ENCODE assay signal across 10 mouse cellular contexts in the genomic region with DNA sequence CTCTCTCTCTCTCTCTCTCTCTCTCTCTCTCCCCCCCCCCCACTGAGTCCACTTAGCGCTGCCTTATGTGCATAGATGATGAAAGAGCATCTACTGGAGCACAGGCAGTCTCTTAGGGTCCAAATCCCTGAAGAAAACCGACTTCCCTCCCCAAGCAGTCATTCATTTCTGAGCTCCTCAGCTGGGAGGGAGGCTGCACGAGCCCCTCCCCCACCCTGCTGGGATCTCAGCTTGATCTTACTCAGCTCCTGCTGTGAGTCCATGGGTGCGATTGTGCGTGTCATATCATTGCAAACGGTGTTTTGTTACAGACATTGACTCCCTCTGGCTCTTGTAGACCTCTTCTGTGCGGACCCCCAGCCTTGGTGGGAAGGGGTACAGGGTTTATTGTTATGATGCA. TPM values are rescaled to one million over a fixed set of nuclear protein-coding genes. Genes with fewer than 3 reads are reported as not detected.
DNase-seq lines count a peak whose midpoint lies in the region; ATAC-seq lines count a peak whose summit lies in the region.
"Had no signal": no experiment of that assay in that cellular context is flagged by ENCODE, and none has a peak within 500 bp of the region (broad histone marks: within the 10 kb centered on the region; RNA-seq: fewer than 3 reads in every experiment).

No protein-coding gene starts in this region.

- no peak for ATAC-seq in heart, embryonic 14.5 days (ENCODE audit: insufficient number of reproducible peaks, insufficient read depth, low FRiP score, low read depth)
- ATAC-seq in midbrain, embryonic 14.5 days (ENCODE audit: low FRiP score, low TSS enrichment) = no peak
- no peak for ATAC-seq in megakaryocyte, adult 5-6 weeks (ENCODE audit: poor library complexity, severe bottlenecking)

- WGBS in heart, embryonic 14.5 days = 10% methylated on average over 7 of the region's 7 CpGs
- WGBS in hindbrain, embryonic 10.5 days = 8% methylated on average over 7 of the region's 7 CpGs
- 12% methylated on average over 7 of the region's 7 CpGs for WGBS in midbrain, embryonic 14.5 days

- intact Hi-C loops in heart, postnatal 14 days (cut with DNase I) = loop anchor here (5.0 kb wide), 1 partner anchor 62 kb away; no protein-coding TSS in a partner anchor
- intact Hi-C loops in heart, postnatal 36 days (cut with DNase I) = loop anchor here (2.0 kb wide), 1 partner anchor 65 kb away; no protein-coding TSS in a partner anchor

- DNase-seq in heart, postnatal 14 days = no peak
- DNase-seq in embryo, embryonic 11.5 days (ENCODE audit: low read depth, low spot score) = peak; percentile 9
- DNase-seq in hindbrain, embryonic 10.5 days (ENCODE audit: low spot score) = no peak
- DNase-seq in midbrain, embryonic 14.5 days = peak; percentile 58
- DNase-seq in adrenal gland, postnatal 25 days = no peak
- no peak for DNase-seq in heart, postnatal 36 days
- DNase-seq: liver, embryonic 13.5 days had no signal

- peak overlapping the region; percentile 50; the same call in 1 of the 2 replicates for H3K4me2 ChIP-seq in heart, embryonic 14.5 days (ENCODE audit: low read length)
- peak overlapping the region; percentile 32 for H3K4me2 ChIP-seq in midbrain, embryonic 14.5 days (ENCODE audit: low read length)
- H3K4me2 ChIP-seq: liver, embryonic 13.5 days had no signal

- H3K9ac ChIP-seq in heart, embryonic 14.5 days (ENCODE audit: low read length) = no peak overlapping the region
- no peak overlapping the region for H3K9ac ChIP-seq in midbrain, embryonic 14.5 days (replicated peaks; ENCODE audit: low read length)
- H3K9ac ChIP-seq: liver, embryonic 13.5 days had no signal

- H3K4me1 ChIP-seq in heart, embryonic 14.5 days (ENCODE audit: control insufficient read depth in 2 of 2, insufficient read depth in 2 of 2, low read length in 2 of 2) = peaks cover 23 to 24% of the 10 kb centered on the region in 2 experiments
- peaks cover 17% of the 10 kb centered on the region for H3K4me1 ChIP-seq in hindbrain, embryonic 10.5 days (replicated peaks)
- no peaks in the 10 kb centered on the region for H3K4me1 ChIP-seq in midbrain, embryonic 14.5 days (ENCODE audit: control insufficient read depth, insufficient read depth, low read length)
- H3K4me1 ChIP-seq: liver, embryonic 13.5 days had no signal

- no peak overlapping the region for H3K27ac ChIP-seq in heart, embryonic 14.5 days (replicated peaks in 1 of 2; ENCODE audit: control insufficient read depth in 1 of 2, insufficient read depth in 1 of 2, low read depth in 2 of 2, low read length in 2 of 2)
- H3K27ac ChIP-seq in hindbrain, embryonic 10.5 days = peak overlapping the region; percentile 59; the same call in 1 of the 2 replicates
- no peak overlapping the region for H3K27ac ChIP-seq in midbrain, embryonic 14.5 days (replicated peaks; ENCODE audit: low read depth, low read length)
- H3K27ac ChIP-seq: liver, embryonic 13.5 days had no signal

- H3K27me3 ChIP-seq in heart, embryonic 14.5 days (ENCODE audit: control insufficient read depth, insufficient read depth, low read length) = peaks cover 6% of the 10 kb centered on the region
- peaks cover 14% of the 10 kb centered on the region for H3K27me3 ChIP-seq in hindbrain, embryonic 10.5 days (ENCODE audit: insufficient read depth, poor library complexity, severe bottlenecking)
- no peaks in the 10 kb centered on the region for H3K27me3 ChIP-seq in midbrain, embryonic 14.5 days (ENCODE audit: control insufficient read depth, insufficient read depth, low read length)
- H3K27me3 ChIP-seq: liver, embryonic 13.5 days had no signal

- no peaks in the 10 kb centered on the region for H3K9me3 ChIP-seq in heart, embryonic 14.5 days (ENCODE audit: control insufficient read depth, low read length)
- no peaks in the 10 kb centered on the region for H3K9me3 ChIP-seq in hindbrain, embryonic 10.5 days
- H3K9me3 ChIP-seq in midbrain, embryonic 14.5 days (ENCODE audit: control insufficient read depth, low read length) = no peaks in the 10 kb centered on the region
- H3K9me3 ChIP-seq: liver, embryonic 13.5 days had no signal

- no peaks in the 10 kb centered on the region for H3K36me3 ChIP-seq in heart, embryonic 14.5 days (ENCODE audit: control insufficient read depth, insufficient read depth, low read length)
- H3K36me3 ChIP-seq in hindbrain, embryonic 10.5 days = no peaks in the 10 kb centered on the region
- H3K36me3 ChIP-seq in midbrain, embryonic 14.5 days (ENCODE audit: control insufficient read depth, insufficient read depth, low read length) = no peaks in the 10 kb centered on the region
- H3K36me3 ChIP-seq: liver, embryonic 13.5 days had no signal

- no peak overlapping the region for H3K4me3 ChIP-seq in heart, embryonic 14.5 days (ENCODE audit: control insufficient read depth in 1 of 2, insufficient read depth in 1 of 2, low read depth in 1 of 2, low read length in 2 of 2)
- peak overlapping the region; percentile 37 for H3K4me3 ChIP-seq in hindbrain, embryonic 10.5 days
- no peak overlapping the region; the same call in 1 of the 2 replicates for H3K4me3 ChIP-seq in midbrain, embryonic 14.5 days (replicated peaks; ENCODE audit: low read depth, low read length)
- H3K4me3 ChIP-seq: liver, embryonic 13.5 days; myocyte had no signal

RNA-seq across cellular contexts. Expression of gene Scnn1b, which starts 35.1 kb away (rescaled TPM):
- 0.18 TPM in 1 of 2 replicates, not detected in the other for polyA plus RNA-seq in heart, embryonic 14.5 days (2014; fragmentation: Nextera tagmentation; extraction: Ambion mirVana)
- under 1 TPM in 1 of 2 experiments, not detected in 1; 0.50 TPM for total RNA-seq in heart, postnatal 14 days (2021)
- polyA plus RNA-seq in hindbrain, embryonic 10.5 days (2016; fragmentation: Nextera tagmentation; extraction: Ambion mirVana) = 0.15 and 0.16 TPM in 2 replicates
- polyA plus RNA-seq in midbrain, embryonic 14.5 days (2014; fragmentation: Nextera tagmentation; extraction: Ambion mirVana) = 0.11 and 0.13 TPM in 2 replicates
- total RNA-seq in megakaryocyte, adult 5-6 weeks (2015) = not detected in 2 replicates
- total RNA-seq in megakaryocyte, adult 5-6 weeks (2017) = not detected in 2 replicates
- not detected in 2 replicates for total RNA-seq in adrenal gland, postnatal 25 days (2021)
- total RNA-seq in heart, postnatal 36 days (2021) = not detected
- polyA plus RNA-seq: liver, embryonic 13.5 days; myocyte had no signal

Comparison
In these comparisons a context has a peak if more than half of its experiments do, and no peak if none do; other contexts are left out.
1. DNase-seq: peak in embryo, embryonic 11.5 days (single experiment) and midbrain, embryonic 14.5 days (single experiment); none in heart, postnatal 14 days (0 of 2), hindbrain, embryonic 10.5 days (single experiment), adrenal gland, postnatal 25 days (single experiment) and heart, postnatal 36 days (0 of 2).